Mouse (Mus musculus) CH12.LX (cell line): ENCODE results near the gene Foxk2. TPM values are rescaled to one million over a fixed set of nuclear protein-coding genes. Genes with fewer than 3 reads are reported as not detected.
A peak's percentile ranks its signal among the peaks of the same experiment; 100 is the strongest.

Experiments used
- DNase-seq: peaks from one replicate; pipeline ENCODE4 v3.0.0-alpha.2; 2013; ENCODE audit errors: extremely low read depth
- H3K27ac ChIP-seq: 2 replicates; pipeline ENCODE4 v1.5.1; 2012; ENCODE audit warnings: low read depth, mild to moderate bottlenecking, control low read depth, moderate library complexity; ENCODE audit not compliant: insufficient read depth
- H3K27me3 ChIP-seq: replicated peaks from 2 replicates; pipeline ENCODE3; 2012; ENCODE audit warnings: inconsistent platforms
- H3K36me3 ChIP-seq, 2 experiments: replicated peaks in 1 of 2; 2 replicates each; pipeline versions ENCODE3 to v1.6.1; 2012; ENCODE audit warnings: inconsistent platforms in 1 of 2, low read length in 1 of 2, mild to moderate bottlenecking in 1 of 2, mixed read lengths in 1 of 2, moderate library complexity in 1 of 2; ENCODE audit not compliant: control insufficient read depth in 1 of 2, insufficient read depth in 1 of 2
- H3K4me1 ChIP-seq, 2 experiments: 2 replicates each; pipeline ENCODE4 v1.6.1; 2012; ENCODE audit warnings: inconsistent platforms in 1 of 2, moderate library complexity in 1 of 2; ENCODE audit not compliant: insufficient read depth in 2 of 2, control insufficient read depth in 1 of 2
- H3K4me2 ChIP-seq: 2 replicates; pipeline ENCODE4 v1.6.1; 2012; ENCODE audit warnings: low read depth, mild to moderate bottlenecking, control low read depth; ENCODE audit not compliant: poor library complexity, insufficient read depth, severe bottlenecking
- H3K4me3 ChIP-seq, 3 experiments: fragments of 150-350 bp in 1 of 3; sonication (generic) in 1 of 3; replicated peaks in 1 of 3; 2 replicates each; pipeline versions ENCODE3 to v1.5.1; 2011 to 2012; ENCODE audit warnings: low read depth in 2 of 3, low read length in 2 of 3, mild to moderate bottlenecking in 2 of 3, moderate library complexity in 2 of 3, control low read depth in 1 of 3, improper control_type of control experiment in 1 of 3, inconsistent platforms in 1 of 3, mixed read lengths in 1 of 3; ENCODE audit not compliant: poor library complexity in 1 of 3
- H3K79me2 ChIP-seq: replicated peaks from 2 replicates; pipeline ENCODE4 v1.6.1; 2012; ENCODE audit warnings: mild to moderate bottlenecking, moderate library complexity; ENCODE audit not compliant: control insufficient read depth, poor library complexity, insufficient read depth, severe bottlenecking; ENCODE audit errors: extremely low read depth
- H3K9ac ChIP-seq: 2 replicates; pipeline ENCODE4 v1.6.1; 2012; ENCODE audit warnings: low read depth, mild to moderate bottlenecking, control low read depth, moderate library complexity; ENCODE audit not compliant: insufficient read depth
- H3K9me3 ChIP-seq: replicated peaks from 2 replicates; pipeline ENCODE3; 2012; ENCODE audit warnings: low read length, inconsistent platforms, mixed read lengths
- BHLHE40 ChIP-seq: IDR thresholded peaks from 2 replicates; pipeline ENCODE4 v1.6.1; 2011; ENCODE audit warnings: mild to moderate bottlenecking, low read depth, low read length, improper control_type of control experiment
- CHD1 ChIP-seq: IDR thresholded peaks from 2 replicates; pipeline ENCODE4 v1.6.1; 2012; ENCODE audit warnings: low read depth, low read length, improper control_type of control experiment, inconsistent platforms
- CTCF ChIP-seq, 2 experiments: IDR thresholded peaks in 1 of 2; conservative IDR thresholded peaks in 1 of 2; 2 replicates each; pipeline ENCODE4 v1.5.1; 2011 to 2012; ENCODE audit warnings: low read depth in 2 of 2, low read length in 2 of 2, improper control_type of control experiment in 1 of 2, inconsistent platforms in 1 of 2, mild to moderate bottlenecking in 1 of 2, moderate library complexity in 1 of 2
- E2F4 ChIP-seq: IDR thresholded peaks from 2 replicates; pipeline ENCODE4 v1.6.1; 2011; ENCODE audit warnings: low read depth, low read length, improper control_type of control experiment; ENCODE audit not compliant: insufficient replicate concordance
- ELF1 ChIP-seq: IDR thresholded peaks from 2 replicates; pipeline ENCODE4 v1.6.1; 2014; ENCODE audit warnings: low read depth, mild to moderate bottlenecking, inconsistent platforms, low read length, improper control_type of control experiment
- ETS1 ChIP-seq: conservative IDR thresholded peaks from 2 replicates; pipeline ENCODE4 v1.6.1; 2012; ENCODE audit warnings: low read depth, mild to moderate bottlenecking, inconsistent platforms, low read length, improper control_type of control experiment, moderate library complexity
- GABPA ChIP-seq: IDR thresholded peaks from 2 replicates; pipeline ENCODE4 v1.6.1; 2012; ENCODE audit warnings: low read depth, low read length, improper control_type of control experiment, inconsistent platforms; ENCODE audit not compliant: insufficient replicate concordance
- HCFC1 ChIP-seq: IDR thresholded peaks from 2 replicates; pipeline ENCODE4 v1.6.1; 2012; ENCODE audit warnings: low read depth, mild to moderate bottlenecking, inconsistent platforms, low read length, improper control_type of control experiment
- JUN ChIP-seq: IDR thresholded peaks from 2 replicates; pipeline ENCODE4 v1.6.1; 2011; ENCODE audit warnings: low read depth, mild to moderate bottlenecking, low read length, improper control_type of control experiment, moderate library complexity; ENCODE audit not compliant: insufficient read depth
- KAT2A ChIP-seq: IDR thresholded peaks from 2 replicates; pipeline ENCODE4 v1.6.1; 2012; ENCODE audit warnings: low read length, improper control_type of control experiment, inconsistent platforms; ENCODE audit not compliant: insufficient replicate concordance
- MAX ChIP-seq: IDR thresholded peaks from 2 replicates; pipeline ENCODE4 v1.6.1; 2011; ENCODE audit warnings: low read length, improper control_type of control experiment
- MXI1 ChIP-seq: IDR thresholded peaks from 2 replicates; pipeline ENCODE4 v1.6.1; 2011; ENCODE audit warnings: mild to moderate bottlenecking, low read depth, low read length, improper control_type of control experiment
- NRF1 ChIP-seq: IDR thresholded peaks from 2 replicates; pipeline ENCODE4 v1.6.1; 2014; ENCODE audit warnings: low read depth, mild to moderate bottlenecking, inconsistent platforms, low read length, improper control_type of control experiment, moderate library complexity
- RAD21 ChIP-seq: IDR thresholded peaks from 2 replicates; pipeline ENCODE4 v1.6.1; 2011; ENCODE audit warnings: low read depth, mild to moderate bottlenecking, low read length, improper control_type of control experiment, moderate library complexity
- SIN3A ChIP-seq: IDR thresholded peaks from 2 replicates; pipeline ENCODE4 v1.6.1; 2012; ENCODE audit warnings: low read length, improper control_type of control experiment, inconsistent platforms
- TBP ChIP-seq: conservative IDR thresholded peaks from 2 replicates; pipeline ENCODE4 v1.6.1; 2011; ENCODE audit warnings: low read depth, low read length, improper control_type of control experiment
- TCF12 ChIP-seq: IDR thresholded peaks from 2 replicates; pipeline ENCODE4 v1.6.1; 2014; ENCODE audit warnings: low read depth, mild to moderate bottlenecking, inconsistent platforms, low read length, improper control_type of control experiment
- UBTF ChIP-seq: IDR thresholded peaks from 2 replicates; pipeline ENCODE4 v1.6.1; 2012; ENCODE audit warnings: low read depth, mild to moderate bottlenecking, inconsistent platforms, low read length, improper control_type of control experiment, moderate library complexity
- USF2 ChIP-seq: conservative IDR thresholded peaks from 2 replicates; pipeline ENCODE4 v1.6.1; 2011; ENCODE audit warnings: low read depth, low read length, improper control_type of control experiment
- ZC3H11A ChIP-seq: IDR thresholded peaks from 2 replicates; pipeline ENCODE4 v1.6.1; 2012; ENCODE audit warnings: low read depth, mild to moderate bottlenecking, inconsistent platforms, low read length, improper control_type of control experiment
- ZKSCAN1 ChIP-seq: IDR thresholded peaks from 2 replicates; pipeline ENCODE4 v1.6.1; 2012; ENCODE audit warnings: low read depth, inconsistent platforms, low read length, improper control_type of control experiment, borderline replicate concordance
- ZMIZ1 ChIP-seq: IDR thresholded peaks from 2 replicates; pipeline ENCODE4 v1.6.1; 2012; ENCODE audit warnings: low read depth, mild to moderate bottlenecking, inconsistent platforms, low read length, improper control_type of control experiment
- ZNF384 ChIP-seq: IDR thresholded peaks from 2 replicates; pipeline ENCODE4 v1.6.1; 2012; ENCODE audit warnings: low read depth, low read length, improper control_type of control experiment, inconsistent platforms
- dilution Hi-C: fragments of 300-500 bp; cut with MboI; formaldehyde crosslinking; loops from 2 replicates; pipeline ENCODE4 v1.14.3; 2020; ENCODE audit warnings: low sequenced_read_pairs; ENCODE audit not compliant: extremely low pct_unique_long_range_greater_than_20kb, extremely low pct_ligation_motif_present
- in situ Hi-C: fragments of 300-500 bp; cut with MboI; formaldehyde crosslinking; loops from 3 replicates; pipeline ENCODE4 v1.14.3; 2019; ENCODE audit warnings: low sequenced_read_pairs, low pct_ligation_motif_present, low pct_unique_long_range_greater_than_20kb, mixed read lengths
- polyA plus RNA-seq: library from polyadenylated mRNA; unstranded; fragments of >175 nt; gene quantifications from 2 replicates; pipeline ENCODE4 v1.2.1, GENCODE M21; 2012; ENCODE audit warnings: low read depth; ENCODE audit not compliant: insufficient read length
- total RNA-seq, 2 experiments: library from RNA; depleted of rRNA; stranded (reverse); fragments of 300-350 nt in 1 of 2; fragments of >200 nt in 1 of 2; gene quantifications; 2 replicates each; pipeline ENCODE4 v1.2.3; 2012 to 2014

Gene Foxk2
- total and polyA plus RNA-seq, 3 experiments = 26.9 to 44.3 (median 41.2) TPM

DNA sequence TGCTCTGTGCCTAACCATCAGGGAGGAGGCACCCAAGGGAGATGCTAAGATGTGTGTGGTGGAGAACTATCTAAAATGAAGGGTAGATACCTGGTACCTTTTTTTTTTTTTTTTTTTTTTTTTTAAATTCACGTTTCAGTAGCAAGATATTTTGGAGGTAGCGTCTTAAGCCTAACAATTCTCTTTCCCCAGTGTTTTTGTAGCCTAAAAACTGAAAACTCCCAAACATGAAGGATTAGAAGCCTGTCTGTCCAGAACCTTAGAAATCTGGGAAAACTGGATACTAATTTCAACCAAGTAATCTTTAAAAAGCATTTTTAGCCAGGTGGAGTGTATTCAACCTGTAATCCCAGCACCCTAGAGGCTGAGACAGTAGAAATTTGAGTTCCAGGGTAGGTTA is 1.3 kb downstream of the Foxk2 start:
- TF ChIP-seq SIN3A (0 out of 2 replicates have a peak, but pooled peaks have one; percentile 31), TCF12 (no peak), ZMIZ1 (no peak), ZNF384 (0 out of 2 replicates have a peak, but pooled peaks have one; percentile 18), ELF1 (no peak), MAX (no peak), CHD1 (peak; percentile 69; the same call in 1 of the 2 replicates), BHLHE40 (no peak)
- TF ChIP-seq, all 38 proteins: peak for 3
- dilution Hi-C loops = no loop called here
- peaks cover 30 to 53% of the 10 kb centered on the region in 2 experiments for H3K36me3 ChIP-seq
- H3K27ac ChIP-seq = no peak overlapping the region
- H3K9me3 ChIP-seq = no peaks in the 10 kb centered on the region
- H3K4me3 ChIP-seq = peak overlapping the region; percentile 80 to 94 (median 84)
- H3K27me3 ChIP-seq = no peaks in the 10 kb centered on the region
- peaks cover 59% of the 10 kb centered on the region for H3K79me2 ChIP-seq
- DNase-seq = no peak
- in situ Hi-C loops = no loop called here
- peak overlapping the region; percentile 92 for H3K4me2 ChIP-seq
- peak overlapping the region; percentile 95 for H3K9ac ChIP-seq
- peaks cover 8 to 42% of the 10 kb centered on the region in 2 experiments; a peak in 3 of 4 replicates for H3K4me1 ChIP-seq

DNA sequence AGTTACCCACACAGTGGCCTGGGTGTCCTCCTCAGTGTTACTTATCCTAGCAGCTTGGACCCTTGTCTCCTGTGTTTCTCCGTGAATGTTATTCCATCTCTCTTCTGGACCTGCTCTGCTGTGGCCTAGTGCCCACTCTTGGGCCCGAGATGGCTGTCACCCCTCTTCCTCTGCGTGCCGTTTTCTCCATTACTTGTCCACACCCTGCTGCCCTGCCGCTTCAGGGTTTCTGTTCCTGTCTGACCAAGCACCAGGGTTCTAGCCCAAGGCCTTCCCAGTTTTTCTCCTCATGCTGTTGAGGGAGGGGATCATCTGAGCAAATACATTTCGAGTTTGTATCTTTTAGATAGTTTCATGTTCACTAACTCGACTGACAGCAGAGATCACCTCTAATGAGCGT is 17.7 kb downstream of the Foxk2 start:
- H3K4me3 ChIP-seq = no peak overlapping the region
- peaks cover 24 to 82% of the 10 kb centered on the region in 2 experiments for H3K36me3 ChIP-seq
- no peaks in the 10 kb centered on the region for H3K4me1 ChIP-seq
- TF ChIP-seq TBP = no peak
- TF ChIP-seq ZC3H11A = no peak
- TF ChIP-seq ETS1 = no peak
- TF ChIP-seq UBTF = no peak
- no peak for TF ChIP-seq JUN
- no peak for TF ChIP-seq CTCF (conservative IDR thresholded peaks at IDR 0.05 in 1 of 2, IDR thresholded peaks at IDR 0.05 in 1 of 2; ENCODE audit: low read depth in 2 of 2, low read length in 2 of 2)
- no peak for TF ChIP-seq ZMIZ1
- TF ChIP-seq E2F4 = no peak
- TF ChIP-seq KAT2A = no peak
- no peak for TF ChIP-seq GABPA
- no peak for TF ChIP-seq ZNF384
- TF ChIP-seq USF2 = no peak
- no peak for TF ChIP-seq HCFC1
- TF ChIP-seq RAD21 = no peak
- no peak for TF ChIP-seq NRF1
- no peak for TF ChIP-seq MXI1
- TF ChIP-seq ZKSCAN1 = no peak
- no peak for TF ChIP-seq SIN3A
- TF ChIP-seq TCF12 = no peak
- TF ChIP-seq, all 38 proteins: peak for 0
- in situ Hi-C loops = no loop called here
- Histone ChIP-seq H3K27me3 (no peaks in the 10 kb centered on the region), H3K9ac (no peak overlapping the region), H3K4me2 (no peak overlapping the region), H3K79me2 (peaks cover 52% of the 10 kb centered on the region), H3K9me3 (no peaks in the 10 kb centered on the region), H3K27ac (no peak overlapping the region)
- DNase-seq = no peak
- dilution Hi-C loops = no loop called here
